Mouse (Mus musculus) forebrain, embryonic 16.5 days (tissue): ENCODE results near the gene Olfr523. TPM values are rescaled to one million over a fixed set of nuclear protein-coding genes. Genes with fewer than 3 reads are reported as not detected.
"Not testable (repeated sequence)": the region's sequence is repeated elsewhere in the genome, so short reads cannot be mapped to it uniquely, and the experiment has no call there.

Experiments used
- ATAC-seq: fragments of 200-750 bp; cut with Nextera tagmentation; 2 replicates; pipeline ENCODE4 v1.8.0; 2017; ENCODE audit warnings: mild to moderate bottlenecking, moderate library complexity
- H3K27ac ChIP-seq: fragments of 300-500 bp; sonication (generic); 2 replicates; pipeline ENCODE4 v1.5.1; 2014; ENCODE audit warnings: low read length, control low read depth
- H3K27me3 ChIP-seq: fragments of 300-500 bp; sonication (generic); replicated peaks from 2 replicates; pipeline ENCODE4 v1.6.1; 2014; ENCODE audit warnings: low read length; ENCODE audit not compliant: control insufficient read depth, insufficient read depth
- H3K36me3 ChIP-seq: fragments of 300-500 bp; sonication (generic); 2 replicates; pipeline ENCODE4 v1.6.1; 2014; ENCODE audit not compliant: control insufficient read depth, insufficient read depth
- H3K4me1 ChIP-seq: fragments of 300-500 bp; sonication (generic); replicated peaks from 2 replicates; pipeline ENCODE4 v1.6.1; 2014; ENCODE audit warnings: low read length; ENCODE audit not compliant: control insufficient read depth, insufficient read depth
- H3K4me2 ChIP-seq: fragments of 300-500 bp; sonication (generic); 2 replicates; pipeline ENCODE4 v1.6.1; 2014; ENCODE audit warnings: mild to moderate bottlenecking, low read length, control low read depth
- H3K4me3 ChIP-seq: fragments of 300-500 bp; sonication (generic); replicated peaks from 2 replicates; pipeline ENCODE4 v1.5.1; 2014; ENCODE audit warnings: mild to moderate bottlenecking, low read length, control low read depth
- H3K9ac ChIP-seq: fragments of 300-500 bp; sonication (generic); replicated peaks from 2 replicates; pipeline ENCODE4 v1.6.1; 2014; ENCODE audit warnings: low read depth, low read length, control low read depth
- H3K9me3 ChIP-seq: fragments of 300-500 bp; sonication (generic); 2 replicates; pipeline ENCODE4 v1.6.1; 2016; ENCODE audit warnings: low read length; ENCODE audit not compliant: control insufficient read depth
- WGBS: fragments of 180-500 bp; shearing (Covaris S2); extraction: QIAGEN DNeasy Blood & Tissue Kit; methylation state at CpG from one replicate; pipeline ENCODE4 v1.1.7; 2014; 5-methylcytosine and 5-hydroxymethylcytosine counted together
- polyA plus RNA-seq: library from polyadenylated mRNA; unstranded; fragments of >200 nt; fragmentation: Nextera tagmentation; extraction: Ambion mirVana; gene quantifications from 2 replicates; pipeline ENCODE4 v1.2.1, GENCODE M21; 2015

Olfr523 gene
- not detected in 2 replicates for polyA plus RNA-seq

- no peaks in the 10 kb centered on the region for H3K27me3 ChIP-seq
- H3K27ac ChIP-seq, result no peak within 1 kb of the TSS
- H3K9ac ChIP-seq, result no peak within 1 kb of the TSS
- H3K4me1 ChIP-seq, result no peaks in the 10 kb centered on the region
- 21% methylated on average over 1 of the region's 1 CpGs for WGBS
- no peak within 1 kb of the TSS for H3K4me2 ChIP-seq
- H3K4me3 ChIP-seq, result no peak within 1 kb of the TSS
- 0 out of 2 replicates have a peak, but pooled peaks cover 3% of the 10 kb centered on the region for H3K9me3 ChIP-seq
- no peaks in the 10 kb centered on the region for H3K36me3 ChIP-seq
- no peak for ATAC-seq
Observed at GRCm38 (mm10) chr7:140172936-140173335, at the start of gene Olfr523. TSS of gene Olfr523 (plus strand) at chr7:140173217.

- 97% methylated on average over 1 of the region's 1 CpGs for WGBS
- no peak overlapping the region for H3K27ac ChIP-seq
- no peaks in the 10 kb centered on the region for H3K9me3 ChIP-seq
- H3K36me3 ChIP-seq, result no peaks in the 10 kb centered on the region
- H3K4me1 ChIP-seq, result peaks cover 6% of the 10 kb centered on the region
- no peak overlapping the region for H3K9ac ChIP-seq
- H3K27me3 ChIP-seq, result no peaks in the 10 kb centered on the region
- H3K4me2 ChIP-seq, result no peak overlapping the region
- no peak overlapping the region for H3K4me3 ChIP-seq
- ATAC-seq, result no peak
Observed at GRCm38 (mm10) chr7:140124382-140124781, 48.6 kb upstream of the Olfr523 start.

GRCm38 (mm10) chr7:140125278-140126021 is 47.6 kb upstream of the Olfr523 start:
- H3K27ac ChIP-seq, result no peak overlapping the region
- H3K4me2 ChIP-seq, result peak overlapping the region; percentile 78
- no peaks in the 10 kb centered on the region for H3K36me3 ChIP-seq
- H3K9me3 ChIP-seq, result no peaks in the 10 kb centered on the region
- ATAC-seq, result peak; percentile 97
- H3K27me3 ChIP-seq, result no peaks in the 10 kb centered on the region
- peak overlapping the region; percentile 66 for H3K4me3 ChIP-seq
- 1% methylated on average over 40 of the region's 40 CpGs for WGBS
- H3K9ac ChIP-seq, result peak overlapping the region; percentile 78
- peaks cover 6% of the 10 kb centered on the region for H3K4me1 ChIP-seq

- 0 out of 2 replicates have a peak, but pooled peaks have one; percentile 2 for ATAC-seq
Observed at GRCm38 (mm10) chr7:140126022-140126350, 47.0 kb upstream of the Olfr523 start.

GRCm38 (mm10) chr7:140126934-140127333 is 46.1 kb upstream of the Olfr523 start:
- peaks cover 6% of the 10 kb centered on the region for H3K4me1 ChIP-seq
- no peak overlapping the region for H3K4me3 ChIP-seq
- no peaks in the 10 kb centered on the region for H3K36me3 ChIP-seq
- H3K9ac ChIP-seq, result no peak overlapping the region
- no peak overlapping the region for H3K27ac ChIP-seq
- H3K4me2 ChIP-seq, result no peak overlapping the region
- ATAC-seq, result no peak
- WGBS, result 93% methylated on average over 3 of the region's 3 CpGs
- H3K9me3 ChIP-seq, result no peaks in the 10 kb centered on the region
- H3K27me3 ChIP-seq, result no peaks in the 10 kb centered on the region

More at GRCm38 (mm10) chr7:140126022-140126350, 47.0 kb upstream of the Olfr523 start:
- no peaks in the 10 kb centered on the region for H3K27me3 ChIP-seq
- no peaks in the 10 kb centered on the region for H3K36me3 ChIP-seq
- H3K4me2 ChIP-seq, result peak overlapping the region; percentile 78
- peak overlapping the region; percentile 78 for H3K9ac ChIP-seq
- peak overlapping the region; percentile 66 for H3K4me3 ChIP-seq
- WGBS, result 11% methylated on average over 5 of the region's 5 CpGs
- no peak overlapping the region for H3K27ac ChIP-seq
- H3K4me1 ChIP-seq, result peaks cover 6% of the 10 kb centered on the region
- H3K9me3 ChIP-seq, result no peaks in the 10 kb centered on the region

- no peak for ATAC-seq
- H3K4me3 ChIP-seq, result no peak overlapping the region
- no peaks in the 10 kb centered on the region for H3K9me3 ChIP-seq
- H3K27me3 ChIP-seq, result no peaks in the 10 kb centered on the region
- H3K4me1 ChIP-seq, result peaks cover 6% of the 10 kb centered on the region
- no peaks in the 10 kb centered on the region for H3K36me3 ChIP-seq
- no peak overlapping the region for H3K4me2 ChIP-seq
- H3K27ac ChIP-seq, result no peak overlapping the region
- 88% methylated on average over 2 of the region's 2 CpGs for WGBS
- no peak overlapping the region for H3K9ac ChIP-seq
Observed at GRCm38 (mm10) chr7:140127911-140128310, 45.1 kb upstream of the Olfr523 start.

- not testable (repeated sequence) for H3K4me3 ChIP-seq, H3K27ac ChIP-seq, H3K9me3 ChIP-seq, H3K9ac ChIP-seq, ATAC-seq, H3K4me2 ChIP-seq, H3K4me1 ChIP-seq, H3K36me3 ChIP-seq, H3K27me3 ChIP-seq
- WGBS, result 94% methylated on average over 7 of the region's 7 CpGs
Observed at GRCm38 (mm10) chr7:140132184-140132583, 40.8 kb upstream of the Olfr523 start.

- not testable (repeated sequence) for H3K36me3 ChIP-seq
Observed at GRCm38 (mm10) chr7:140134033-140134432, 39.0 kb upstream of the Olfr523 start.

GRCm38 (mm10) chr7:140135106-140135770 is 37.8 kb upstream of the Olfr523 start:
- no peak overlapping the region for H3K4me3 ChIP-seq
- 89% methylated on average over 5 of the region's 5 CpGs for WGBS

More at GRCm38 (mm10) chr7:140134033-140134432, 39.0 kb upstream of the Olfr523 start:
- H3K27ac ChIP-seq, ATAC-seq, H3K27me3 ChIP-seq, H3K4me2 ChIP-seq, H3K9ac ChIP-seq, H3K9me3 ChIP-seq, H3K4me1 ChIP-seq, H3K4me3 ChIP-seq: not testable (repeated sequence)
- WGBS, result 96% methylated on average over 5 of the region's 7 CpGs

More at GRCm38 (mm10) chr7:140135106-140135770, 37.8 kb upstream of the Olfr523 start:
- Histone ChIP-seq H3K9ac (no peak overlapping the region), H3K36me3 (no peaks in the 10 kb centered on the region), H3K4me1 (peaks cover 9% of the 10 kb centered on the region), H3K4me2 (no peak overlapping the region), H3K27ac (no peak overlapping the region), H3K27me3 (no peaks in the 10 kb centered on the region), H3K9me3 (no peaks in the 10 kb centered on the region)
- no peak for ATAC-seq
